Mouse (Mus musculus) erythroblast, embryonic 14.5 days (primary cell): ENCODE results near the gene Tnks1bp1.

Source experiments
- GATA1 ChIP-seq: IDR thresholded peaks from 2 replicates; pipeline ENCODE4 v1.6.1; 2012; ENCODE audit warnings: low read length, inconsistent platforms, mixed read lengths
- TAL1 ChIP-seq: IDR thresholded peaks from 3 replicates; pipeline ENCODE4 v1.6.1; 2012; ENCODE audit warnings: low read length, inconsistent platforms, mixed read lengths

GRCm38 (mm10) chr2:85056711-85057110, 8.9 kb downstream of the Tnks1bp1 start:
- TF ChIP-seq TAL1 (no peak), GATA1 (no peak)
